In genomic region chrX:97376321-97377064, GRCm38 (mm10) we compare ENCODE assay signal across 9 mouse cellular contexts. TPM values are rescaled to one million over a fixed set of nuclear protein-coding genes. Genes with fewer than 3 reads are reported as not detected.
A peak's percentile ranks its signal among the peaks of the same experiment; 100 is the strongest.
DNase-seq lines count a peak whose midpoint lies in the region; ATAC-seq and TF ChIP-seq lines count a peak whose summit lies in the region.
"Had no signal": no experiment of that assay in that cellular context is flagged by ENCODE, and none has a peak within 500 bp of the region (broad histone marks: within the 10 kb centered on the region; RNA-seq: fewer than 3 reads in every experiment).

No protein-coding gene starts in this region.

- no peaks in the 10 kb centered on the region for H3K9me3 ChIP-seq in hindbrain, embryonic 11.5 days (ENCODE audit: control insufficient read depth, low read length)
- H3K9me3 ChIP-seq in limb, embryonic 13.5 days, result no peaks in the 10 kb centered on the region
- no peaks in the 10 kb centered on the region for H3K9me3 ChIP-seq in midbrain, postnatal 0 days (ENCODE audit: low read length)

- H3K4me2 ChIP-seq in hindbrain, embryonic 11.5 days (replicated peaks; ENCODE audit: low read depth, low read length), result peak overlapping the region; percentile 29; the same call in 1 of the 2 replicates
- peak overlapping the region; percentile 52 for H3K4me2 ChIP-seq in limb, embryonic 13.5 days (replicated peaks)
- H3K4me2 ChIP-seq in midbrain, postnatal 0 days (ENCODE audit: low read depth, low read length, poor library complexity, severe bottlenecking), result peak overlapping the region; percentile 29

- TF ChIP-seq CTCF in midbrain, postnatal 0 days (IDR thresholded peaks at IDR 0.05), result no peak

- H3K4me1 ChIP-seq in hindbrain, embryonic 11.5 days (replicated peaks; ENCODE audit: control insufficient read depth, insufficient read depth, low read length), result no peaks in the 10 kb centered on the region
- H3K4me1 ChIP-seq in limb, embryonic 13.5 days, result no peaks in the 10 kb centered on the region
- H3K4me1 ChIP-seq in midbrain, postnatal 0 days (ENCODE audit: insufficient read depth, low read length), result no peaks in the 10 kb centered on the region

- H3K27me3 ChIP-seq in hindbrain, embryonic 11.5 days (ENCODE audit: control insufficient read depth, insufficient read depth, low read length), result no peaks in the 10 kb centered on the region
- H3K27me3 ChIP-seq in limb, embryonic 13.5 days, result no peaks in the 10 kb centered on the region
- H3K27me3 ChIP-seq in midbrain, postnatal 0 days (ENCODE audit: insufficient read depth, low read length), result no peaks in the 10 kb centered on the region

- H3K4me3 ChIP-seq in hindbrain, embryonic 11.5 days (ENCODE audit: low read depth, low read length), result peak overlapping the region; percentile 19
- H3K4me3 ChIP-seq in limb, embryonic 13.5 days, result peak overlapping the region; percentile 19
- H3K4me3 ChIP-seq in midbrain, postnatal 0 days (ENCODE audit: low read depth, low read length), result no peak overlapping the region
- H3K4me3 ChIP-seq: erythroblast, embryonic 14.5 days had no signal

- H3K36me3 ChIP-seq in hindbrain, embryonic 11.5 days (ENCODE audit: control insufficient read depth, insufficient read depth, low read length), result no peaks in the 10 kb centered on the region
- H3K36me3 ChIP-seq in limb, embryonic 13.5 days, result no peaks in the 10 kb centered on the region
- no peaks in the 10 kb centered on the region for H3K36me3 ChIP-seq in midbrain, postnatal 0 days (ENCODE audit: insufficient read depth, low read length)

- ATAC-seq in hindbrain, embryonic 11.5 days (ENCODE audit: low FRiP score), result peak; percentile 70
- peak; percentile 86 for ATAC-seq in limb, embryonic 13.5 days (ENCODE audit: low FRiP score, low read depth)
- peak; percentile 88 for ATAC-seq in midbrain, postnatal 0 days (ENCODE audit: low FRiP score)
- ATAC-seq in erythroid progenitor cell, adult 5-6 weeks (replicated peaks; ENCODE audit: low FRiP score, poor library complexity, severe bottlenecking), result no peak

- no peak overlapping the region for H3K27ac ChIP-seq in hindbrain, embryonic 11.5 days (ENCODE audit: low read depth, low read length)
- H3K27ac ChIP-seq in limb, embryonic 13.5 days, result no peak overlapping the region
- no peak overlapping the region for H3K27ac ChIP-seq in midbrain, postnatal 0 days (ENCODE audit: low read depth, low read length)

- peak; percentile 83 for DNase-seq in ES-CJ7 (ENCODE audit: low read depth, low spot score)
- DNase-seq in adrenal gland, postnatal 14 days, result peak; percentile 30
- DNase-seq in gastrocnemius, adult 18-20 months (ENCODE audit: low spot score), result peak; percentile 91
- DNase-seq in hindbrain, embryonic 11.5 days (ENCODE audit: low spot score), result peak; percentile 13
- DNase-seq in midbrain, postnatal 0 days (ENCODE audit: low spot score), result peak; percentile 52
- DNase-seq in thymus, postnatal 10 days (ENCODE audit: low spot score in 2 of 2), result no peak

- no peak overlapping the region for H3K9ac ChIP-seq in hindbrain, embryonic 11.5 days (ENCODE audit: low read depth, low read length)
- H3K9ac ChIP-seq in limb, embryonic 13.5 days, result no peak overlapping the region
- no peak overlapping the region for H3K9ac ChIP-seq in midbrain, postnatal 0 days (replicated peaks; ENCODE audit: low read length, poor library complexity, severe bottlenecking)

- 20% methylated on average over 15 of the region's 15 CpGs for WGBS in hindbrain, embryonic 11.5 days
- WGBS in limb, embryonic 13.5 days, result 22% methylated on average over 15 of the region's 15 CpGs
- 27% methylated on average over 15 of the region's 15 CpGs for WGBS in midbrain, postnatal 0 days

RNA-seq across cellular contexts. Expression of gene Eda2r, which starts 0.5 kb away (rescaled TPM):
- 1.6 and 1.9 TPM in 2 replicates for total RNA-seq in adrenal gland, postnatal 14 days (2021)
- 10 to 100 TPM; 10.8 to 21.1 TPM for total RNA-seq in gastrocnemius, adult 18-20 months (2021)
- polyA plus RNA-seq in hindbrain, embryonic 11.5 days (2014; fragmentation: Nextera tagmentation; extraction: Ambion mirVana), result 0.82 and 1.7 TPM in 2 replicates
- polyA plus RNA-seq in limb, embryonic 13.5 days (2015; fragmentation: Nextera tagmentation; extraction: Ambion mirVana), result 1.1 and 1.5 TPM in 2 replicates
- total RNA-seq in midbrain, postnatal 0 days (2014; rRNA removed), result 0.99 and 1.2 TPM in 2 replicates
- 0.49 and 0.52 TPM in 2 replicates for polyA plus RNA-seq in midbrain, postnatal 0 days (2015; fragmentation: Nextera tagmentation; extraction: Ambion mirVana)
- total RNA-seq in erythroid progenitor cell, adult 5-6 weeks (2015; ENCODE audit: low replicate concordance), result 0.84 TPM in 1 of 2 replicates, not detected in the other
- not detected in 2 replicates for total RNA-seq in erythroid progenitor cell, adult 5-6 weeks (2017; ENCODE audit: low replicate concordance)
- polyA plus RNA-seq: erythroblast, embryonic 14.5 days had no signal

Comparison
In these comparisons a context has a peak if more than half of its experiments do, and no peak if none do; other contexts are left out.
1. DNase-seq: peak in ES-CJ7 (single experiment), adrenal gland, postnatal 14 days (single experiment), gastrocnemius, adult 18-20 months (single experiment), hindbrain, embryonic 11.5 days (single experiment) and midbrain, postnatal 0 days (single experiment); none in thymus, postnatal 10 days (0 of 2).
2. Peak in every context shown above with its lines, with median percentiles within 50 percentile points of each other: H3K4me2 ChIP-seq.